Mouse (Mus musculus): ENCODE results near the gene Abcc8. TPM values are rescaled to one million over a fixed set of nuclear protein-coding genes. Genes with fewer than 3 reads are reported as not detected.

Abcc8 gene
- polyA plus RNA-seq, 1 experiment from 2014 or later: 0.49 TPM

- H3K27me3 ChIP-seq (ENCODE audit: control insufficient read depth, insufficient read depth, low read length): no peaks in the 10 kb centered on the region
- no peak overlapping the region for H3K4me3 ChIP-seq (ENCODE audit: low read depth, low read length)
- H3K9me3 ChIP-seq (ENCODE audit: control insufficient read depth, low read length): no peaks in the 10 kb centered on the region
- no peaks in the 10 kb centered on the region for H3K36me3 ChIP-seq (ENCODE audit: control insufficient read depth, insufficient read depth, low read length)
- no peaks in the 10 kb centered on the region for H3K4me1 ChIP-seq (ENCODE audit: control insufficient read depth, insufficient read depth, low read length)
- H3K27ac ChIP-seq (ENCODE audit: low read depth, low read length): no peak overlapping the region
- no peak overlapping the region for H3K4me2 ChIP-seq
- 84% methylated on average over 7 of the region's 7 CpGs for WGBS
- DNase-seq (ENCODE audit: low spot score, missing footprints) (no peak), ATAC-seq (ENCODE audit: low FRiP score) (no peak)
- no peak overlapping the region for H3K9ac ChIP-seq (ENCODE audit: low read length)
These were observed 33.0 kb downstream of the Abcc8 start for GRCm38 (mm10) chr7:46146675-46147308.

- Histone ChIP-seq H3K4me1 (ENCODE audit: control insufficient read depth, insufficient read depth, low read length) (no peaks in the 10 kb centered on the region), H3K4me2 (no peak overlapping the region), H3K4me3 (ENCODE audit: low read depth, low read length) (no peak overlapping the region), H3K27me3 (ENCODE audit: control insufficient read depth, insufficient read depth, low read length) (no peaks in the 10 kb centered on the region), H3K27ac (ENCODE audit: low read depth, low read length) (no peak overlapping the region), H3K9ac (ENCODE audit: low read length) (no peak overlapping the region), H3K36me3 (ENCODE audit: control insufficient read depth, insufficient read depth, low read length) (no peaks in the 10 kb centered on the region), H3K9me3 (ENCODE audit: control insufficient read depth, low read length) (no peaks in the 10 kb centered on the region)
- DNase-seq (ENCODE audit: low spot score, missing footprints): no peak
- 85% methylated on average over 8 of the region's 8 CpGs for WGBS
- no peak for ATAC-seq (ENCODE audit: low FRiP score)
These were observed 35.8 kb downstream of the Abcc8 start for GRCm38 (mm10) chr7:46144061-46144460.

GRCm38 (mm10) chr7:46138329-46138930 is 41.4 kb downstream of the Abcc8 start:
- ATAC-seq (ENCODE audit: low FRiP score) (no peak), DNase-seq (ENCODE audit: low spot score, missing footprints) (no peak)
- H3K4me2 ChIP-seq: no peak overlapping the region
- no peaks in the 10 kb centered on the region for H3K36me3 ChIP-seq (ENCODE audit: control insufficient read depth, insufficient read depth, low read length)
- WGBS: 51% methylated on average over 7 of the region's 7 CpGs
- H3K9ac ChIP-seq (ENCODE audit: low read length): no peak overlapping the region
- no peak overlapping the region for H3K4me3 ChIP-seq (ENCODE audit: low read depth, low read length)
- H3K9me3 ChIP-seq (ENCODE audit: control insufficient read depth, low read length): no peaks in the 10 kb centered on the region
- H3K27ac ChIP-seq (ENCODE audit: low read depth, low read length): no peak overlapping the region
- no peaks in the 10 kb centered on the region for H3K27me3 ChIP-seq (ENCODE audit: control insufficient read depth, insufficient read depth, low read length)
- no peaks in the 10 kb centered on the region for H3K4me1 ChIP-seq (ENCODE audit: control insufficient read depth, insufficient read depth, low read length)

GRCm38 (mm10) chr7:46133858-46134257 is 46.0 kb downstream of the Abcc8 start:
- no peak for ATAC-seq (ENCODE audit: low FRiP score)
- Histone ChIP-seq H3K27ac (ENCODE audit: low read depth, low read length) (no peak overlapping the region), H3K4me2 (no peak overlapping the region), H3K4me1 (ENCODE audit: control insufficient read depth, insufficient read depth, low read length) (peaks cover 2% of the 10 kb centered on the region; the same call in 1 of the 2 replicates), H3K9ac (ENCODE audit: low read length) (no peak overlapping the region), H3K36me3 (ENCODE audit: control insufficient read depth, insufficient read depth, low read length) (no peaks in the 10 kb centered on the region), H3K9me3 (ENCODE audit: control insufficient read depth, low read length) (no peaks in the 10 kb centered on the region), H3K4me3 (ENCODE audit: low read depth, low read length) (no peak overlapping the region), H3K27me3 (ENCODE audit: control insufficient read depth, insufficient read depth, low read length) (no peaks in the 10 kb centered on the region; the same call in 1 of the 2 replicates)
- no peak for DNase-seq (ENCODE audit: low spot score, missing footprints)
- 34% methylated on average over 7 of the region's 7 CpGs for WGBS

- Histone ChIP-seq H3K9me3 (ENCODE audit: control insufficient read depth, low read length) (no peaks in the 10 kb centered on the region), H3K4me2 (no peak overlapping the region), H3K4me3 (ENCODE audit: low read depth, low read length) (no peak overlapping the region), H3K36me3 (ENCODE audit: control insufficient read depth, insufficient read depth, low read length) (no peaks in the 10 kb centered on the region), H3K9ac (ENCODE audit: low read length) (no peak overlapping the region), H3K27me3 (ENCODE audit: control insufficient read depth, insufficient read depth, low read length) (no peaks in the 10 kb centered on the region; the same call in 1 of the 2 replicates), H3K4me1 (ENCODE audit: control insufficient read depth, insufficient read depth, low read length) (peaks cover 2% of the 10 kb centered on the region; the same call in 1 of the 2 replicates), H3K27ac (ENCODE audit: low read depth, low read length) (no peak overlapping the region)
- 89% methylated on average over 12 of the region's 12 CpGs for WGBS
- DNase-seq (ENCODE audit: low spot score, missing footprints) (no peak), ATAC-seq (ENCODE audit: low FRiP score) (no peak)
These were observed 47.6 kb downstream of the Abcc8 start for GRCm38 (mm10) chr7:46132229-46132628.

- Histone ChIP-seq H3K36me3 (ENCODE audit: control insufficient read depth, insufficient read depth, low read length) (no peaks in the 10 kb centered on the region), H3K9ac (ENCODE audit: low read length) (no peak overlapping the region), H3K4me2 (no peak overlapping the region), H3K27ac (ENCODE audit: low read depth, low read length) (no peak overlapping the region), H3K4me1 (ENCODE audit: control insufficient read depth, insufficient read depth, low read length) (peaks cover 2% of the 10 kb centered on the region; the same call in 1 of the 2 replicates), H3K27me3 (ENCODE audit: control insufficient read depth, insufficient read depth, low read length) (no peaks in the 10 kb centered on the region; the same call in 1 of the 2 replicates), H3K4me3 (ENCODE audit: low read depth, low read length) (no peak overlapping the region), H3K9me3 (ENCODE audit: control insufficient read depth, low read length) (no peaks in the 10 kb centered on the region)
- ATAC-seq (ENCODE audit: low FRiP score): no peak
- 76% methylated on average over 8 of the region's 8 CpGs for WGBS
- DNase-seq (ENCODE audit: low spot score, missing footprints): no peak
These were observed 48.0 kb downstream of the Abcc8 start for GRCm38 (mm10) chr7:46131806-46132205.

GRCm38 (mm10) chr7:46131266-46131665 is 48.6 kb downstream of the Abcc8 start:
- ATAC-seq (ENCODE audit: low FRiP score) (peak; percentile 38; the same call in 1 of the 2 replicates), DNase-seq (ENCODE audit: low spot score, missing footprints) (no peak)
- Histone ChIP-seq H3K4me2 (no peak overlapping the region), H3K4me1 (ENCODE audit: control insufficient read depth, insufficient read depth, low read length) (peaks cover 2% of the 10 kb centered on the region; the same call in 1 of the 2 replicates), H3K9ac (ENCODE audit: low read length) (no peak overlapping the region), H3K4me3 (ENCODE audit: low read depth, low read length) (no peak overlapping the region), H3K27me3 (ENCODE audit: control insufficient read depth, insufficient read depth, low read length) (no peaks in the 10 kb centered on the region; the same call in 1 of the 2 replicates), H3K27ac (ENCODE audit: low read depth, low read length) (no peak overlapping the region), H3K9me3 (ENCODE audit: control insufficient read depth, low read length) (no peaks in the 10 kb centered on the region), H3K36me3 (ENCODE audit: control insufficient read depth, insufficient read depth, low read length) (no peaks in the 10 kb centered on the region)
- WGBS: 18% methylated on average over 3 of the region's 3 CpGs

GRCm38 (mm10) chr7:46130723-46131122 is 49.1 kb downstream of the Abcc8 start:
- no peak overlapping the region for H3K9ac ChIP-seq (ENCODE audit: low read length)
- no peak for DNase-seq (ENCODE audit: low spot score, missing footprints)
- H3K4me2 ChIP-seq: no peak overlapping the region

GRCm38 (mm10) chr7:46129463-46130179 is 50.2 kb downstream of the Abcc8 start:
- Histone ChIP-seq H3K9me3 (ENCODE audit: control insufficient read depth, low read length) (no peaks in the 10 kb centered on the region), H3K4me1 (ENCODE audit: control insufficient read depth, insufficient read depth, low read length) (peaks cover 2% of the 10 kb centered on the region; the same call in 1 of the 2 replicates), H3K4me3 (ENCODE audit: low read depth, low read length) (no peak overlapping the region), H3K27ac (ENCODE audit: low read depth, low read length) (no peak overlapping the region), H3K4me2 (no peak overlapping the region), H3K36me3 (ENCODE audit: control insufficient read depth, insufficient read depth, low read length) (no peaks in the 10 kb centered on the region), H3K27me3 (ENCODE audit: control insufficient read depth, insufficient read depth, low read length) (no peaks in the 10 kb centered on the region; the same call in 1 of the 2 replicates), H3K9ac (ENCODE audit: low read length) (no peak overlapping the region)
- 53% methylated on average over 7 of the region's 7 CpGs for WGBS
- ATAC-seq (ENCODE audit: low FRiP score) (no peak), DNase-seq (ENCODE audit: low spot score, missing footprints) (no peak)

More at GRCm38 (mm10) chr7:46130723-46131122, 49.1 kb downstream of the Abcc8 start:
- 81% methylated on average over 7 of the region's 7 CpGs for WGBS
- Histone ChIP-seq H3K4me3 (ENCODE audit: low read depth, low read length) (no peak overlapping the region), H3K9me3 (ENCODE audit: control insufficient read depth, low read length) (no peaks in the 10 kb centered on the region), H3K4me1 (ENCODE audit: control insufficient read depth, insufficient read depth, low read length) (peaks cover 2% of the 10 kb centered on the region; the same call in 1 of the 2 replicates), H3K27me3 (ENCODE audit: control insufficient read depth, insufficient read depth, low read length) (no peaks in the 10 kb centered on the region; the same call in 1 of the 2 replicates), H3K36me3 (ENCODE audit: control insufficient read depth, insufficient read depth, low read length) (no peaks in the 10 kb centered on the region), H3K27ac (ENCODE audit: low read depth, low read length) (no peak overlapping the region)
- no peak for ATAC-seq (ENCODE audit: low FRiP score)

Measured in midbrain, embryonic 11.5 days (tissue).